Mouse (Mus musculus) E14TG2a.4 (cell line): ENCODE measurements at regions not wholly inside any gene's neighbourhood (a gene's known extent, or its start where the extent isn't known, plus 50 kb on each side); places are given as distances from the start of the nearest gene placed in this dataset.

Experiments
- H3K27me3 ChIP-seq: 2 replicates; pipeline ENCODE4 v1.6.1; 2014; ENCODE audit warnings: low read length, control low read depth; ENCODE audit not compliant: insufficient read depth
- H3K36me3 ChIP-seq: 2 replicates; pipeline ENCODE4 v1.6.1; 2014; ENCODE audit warnings: low read length, control low read depth; ENCODE audit not compliant: insufficient read depth
- H3K4me1 ChIP-seq: replicated peaks from 2 replicates; pipeline ENCODE4 v1.6.1; 2014; ENCODE audit warnings: low read depth, low read length, control low read depth
- H3K4me3 ChIP-seq: replicated peaks from 2 replicates; pipeline ENCODE4 v1.5.1; 2014; ENCODE audit warnings: mild to moderate bottlenecking, low read length
- H3K9me3 ChIP-seq: 2 replicates; pipeline ENCODE4 v1.6.1; 2014; ENCODE audit warnings: low read length, control low read depth
- CTCF ChIP-seq: conservative IDR thresholded peaks from 2 replicates; pipeline ENCODE4 v1.5.1; 2014; ENCODE audit warnings: low read length
- NANOG ChIP-seq: IDR thresholded peaks from 2 replicates; pipeline ENCODE4 v1.6.1; 2014; ENCODE audit warnings: borderline replicate concordance, low read length, mixed read lengths
- POU5F1 ChIP-seq: IDR thresholded peaks from 2 replicates; pipeline ENCODE4 v1.6.1; 2014; ENCODE audit warnings: low read length, borderline replicate concordance

GRCm38 (mm10) chr6:51114604-51115333 lies 317.7 kb upstream of the Nfe2l3 start:
- Histone ChIP-seq H3K9me3 (no peaks in the 10 kb centered on the region), H3K27me3 (no peaks in the 10 kb centered on the region), H3K4me1 (no peaks in the 10 kb centered on the region), H3K4me3 (no peak overlapping the region), H3K36me3 (no peaks in the 10 kb centered on the region)
- TF ChIP-seq NANOG (no peak), CTCF (no peak)

GRCm38 (mm10) chr6:51118833-51119535 lies 313.5 kb upstream of the Nfe2l3 start:
- TF ChIP-seq CTCF (no peak), NANOG (no peak), POU5F1 (no peak)
- Histone ChIP-seq H3K27me3 (no peaks in the 10 kb centered on the region), H3K4me3 (no peak overlapping the region), H3K9me3 (no peaks in the 10 kb centered on the region), H3K4me1 (no peaks in the 10 kb centered on the region), H3K36me3 (no peaks in the 10 kb centered on the region)

- no peak overlapping the region for H3K4me3 ChIP-seq
- H3K4me1 ChIP-seq = no peaks in the 10 kb centered on the region
- H3K27me3 ChIP-seq = no peaks in the 10 kb centered on the region
- TF ChIP-seq POU5F1 (no peak), NANOG (no peak), CTCF (no peak)
- H3K36me3 ChIP-seq = no peaks in the 10 kb centered on the region
- H3K9me3 ChIP-seq = no peaks in the 10 kb centered on the region
These were observed 312.7 kb upstream of the Nfe2l3 start for GRCm38 (mm10) chr6:51119691-51120302.

GRCm38 (mm10) chr6:51122941-51123340 lies 309.5 kb upstream of the Nfe2l3 start:
- Histone ChIP-seq H3K36me3 (no peaks in the 10 kb centered on the region), H3K9me3 (no peaks in the 10 kb centered on the region), H3K4me3 (no peak overlapping the region), H3K4me1 (no peaks in the 10 kb centered on the region), H3K27me3 (0 out of 2 replicates have a peak, but pooled peaks cover 3% of the 10 kb centered on the region)
- no peak for TF ChIP-seq POU5F1
- peak; percentile 21; the same call in 1 of the 2 replicates for TF ChIP-seq NANOG
- no peak for TF ChIP-seq CTCF

- 0 out of 2 replicates have a peak, but pooled peaks cover 3% of the 10 kb centered on the region for H3K27me3 ChIP-seq
- H3K4me1 ChIP-seq = no peaks in the 10 kb centered on the region
- no peaks in the 10 kb centered on the region for H3K36me3 ChIP-seq
- H3K4me3 ChIP-seq = no peak overlapping the region
- TF ChIP-seq NANOG (no peak), CTCF (no peak), POU5F1 (no peak)
- no peaks in the 10 kb centered on the region for H3K9me3 ChIP-seq
These were observed 304.6 kb upstream of the Nfe2l3 start for GRCm38 (mm10) chr6:51127851-51128250.

GRCm38 (mm10) chr6:51129096-51129495 lies 303.4 kb upstream of the Nfe2l3 start:
- no peaks in the 10 kb centered on the region for H3K4me1 ChIP-seq
- no peak for TF ChIP-seq NANOG
- TF ChIP-seq CTCF = no peak
- no peak for TF ChIP-seq POU5F1
- H3K4me3 ChIP-seq = no peak overlapping the region
- H3K27me3 ChIP-seq = 0 out of 2 replicates have a peak, but pooled peaks cover 3% of the 10 kb centered on the region
- no peaks in the 10 kb centered on the region for H3K9me3 ChIP-seq
- H3K36me3 ChIP-seq = no peaks in the 10 kb centered on the region

- Histone ChIP-seq H3K4me1 (no peaks in the 10 kb centered on the region), H3K27me3 (0 out of 2 replicates have a peak, but pooled peaks cover 3% of the 10 kb centered on the region), H3K36me3 (no peaks in the 10 kb centered on the region), H3K4me3 (no peak overlapping the region), H3K9me3 (no peaks in the 10 kb centered on the region)
- no peak for TF ChIP-seq NANOG
These were observed 302.9 kb upstream of the Nfe2l3 start for GRCm38 (mm10) chr6:51129591-51129990.

- Histone ChIP-seq H3K4me1 (no peaks in the 10 kb centered on the region), H3K27me3 (peaks cover 24% of the 10 kb centered on the region), H3K9me3 (no peaks in the 10 kb centered on the region), H3K36me3 (no peaks in the 10 kb centered on the region), H3K4me3 (no peak overlapping the region)
- TF ChIP-seq POU5F1 = no peak
- TF ChIP-seq CTCF = no peak
- TF ChIP-seq NANOG = no peak
These were observed 287.7 kb upstream of the Nfe2l3 start for GRCm38 (mm10) chr6:51144762-51145161.
